Mouse (Mus musculus) skeletal muscle tissue, adult 2 months (tissue): ENCODE data around the gene Ggn.
"Not testable (repeated sequence)": the region's sequence is repeated elsewhere in the genome, so short reads cannot be mapped to it uniquely, and the experiment has no call there.

ENCODE experiments used
- DNase-seq: peaks from one replicate; pipeline ENCODE4 v3.0.0-alpha.2; 2012; ENCODE audit warnings: low read depth, low spot score

Gene Ggn

GRCm38 (mm10) chr7:29170066-29170754, at the start of gene Ggn, which contains the start of gene Spred3:
TSS of gene Ggn (plus strand) at chr7:29170210.
TSS of gene Spred3 (minus strand) at chr7:29170411.
- peak; percentile 71 for DNase-seq

GRCm38 (mm10) chr7:29122821-29123220, 47.2 kb upstream of the Ggn start:
- peak; percentile 60 for DNase-seq

GRCm38 (mm10) chr7:29123531-29124358, 46.3 kb upstream of the Ggn start:
- peak; percentile 99 for DNase-seq

GRCm38 (mm10) chr7:29124970-29125369, 45.0 kb upstream of the Ggn start, which contains the start of gene Ryr1:
TSS of gene Ryr1 (minus strand) at chr7:29125179.
- peak; percentile 92 for DNase-seq

- DNase-seq: peak; percentile 86
These were observed 43.7 kb upstream of the Ggn start for GRCm38 (mm10) chr7:29126173-29126915.

- no peak for DNase-seq
These were observed 41.3 kb upstream of the Ggn start for GRCm38 (mm10) chr7:29128725-29129124.

GRCm38 (mm10) chr7:29134230-29134629, 35.8 kb upstream of the Ggn start:
- no peak for DNase-seq

- DNase-seq: no peak
These were observed 35.2 kb upstream of the Ggn start, which contains the start of gene Rasgrp4 for GRCm38 (mm10) chr7:29134693-29135386. TSS of gene Rasgrp4 (plus strand) at chr7:29134851.

GRCm38 (mm10) chr7:29137429-29137828, 32.6 kb upstream of the Ggn start:
- no peak for DNase-seq

- not testable (repeated sequence) for DNase-seq
These were observed 30.8 kb upstream of the Ggn start for GRCm38 (mm10) chr7:29139237-29139636.

- DNase-seq: no peak
These were observed 28.6 kb upstream of the Ggn start for GRCm38 (mm10) chr7:29141416-29141815.

- DNase-seq: no peak
These were observed 26.0 kb upstream of the Ggn start for GRCm38 (mm10) chr7:29144006-29144405.

GRCm38 (mm10) chr7:29146625-29147367, 23.2 kb upstream of the Ggn start:
- DNase-seq: no peak

GRCm38 (mm10) chr7:29148771-29149170, 21.2 kb upstream of the Ggn start:
- DNase-seq: no peak

GRCm38 (mm10) chr7:29151486-29151885, 18.5 kb upstream of the Ggn start:
- no peak for DNase-seq

GRCm38 (mm10) chr7:29154018-29154720, 15.8 kb upstream of the Ggn start:
- DNase-seq: no peak

GRCm38 (mm10) chr7:29155196-29155837, 14.7 kb upstream of the Ggn start:
- peak; percentile 71 for DNase-seq

GRCm38 (mm10) chr7:29155838-29156782, 13.9 kb upstream of the Ggn start, which contains the start of gene Fam98c:
TSS of gene Fam98c (minus strand) at chr7:29156234.
- peak; percentile 77 for DNase-seq
